Mouse (Mus musculus): Measurements from ENCODE around the gene Smpdl3b. TPM values are rescaled to one million over a fixed set of nuclear protein-coding genes. Genes with fewer than 3 reads are reported as not detected.
A peak's percentile ranks its signal among the peaks of the same experiment; 100 is the strongest.
"Not testable (repeated sequence)": the region's sequence is repeated elsewhere in the genome, so short reads cannot be mapped to it uniquely, and the experiment has no call there.

Smpdl3b gene
- polyA plus RNA-seq, 1 experiment from 2014 or later, result 0.71 TPM

DNA sequence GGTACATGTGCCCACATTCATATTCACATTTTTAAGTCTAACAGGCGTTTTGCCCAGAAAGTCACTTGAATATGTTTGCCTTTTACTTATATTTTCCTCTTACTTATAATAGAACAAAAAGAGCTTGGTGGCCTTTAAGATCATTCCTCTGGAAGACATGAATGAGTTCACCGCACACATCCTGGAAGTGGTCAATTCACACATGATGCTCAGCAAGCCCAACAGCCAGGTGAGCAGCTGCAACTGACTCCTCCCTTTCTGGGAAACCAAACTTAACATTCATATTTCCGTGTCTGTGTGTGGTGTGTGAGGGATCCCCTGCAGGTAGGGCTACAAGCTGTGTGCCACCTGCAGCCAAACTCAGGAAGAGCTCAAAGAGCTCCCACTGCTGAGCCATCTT lies 17.9 kb upstream of the Smpdl3b start:
- H3K27me3 ChIP-seq, result no peaks in the 10 kb centered on the region
- WGBS, result 90% methylated on average over 3 of the region's 3 CpGs
- ATAC-seq (ENCODE audit: low FRiP score, low read depth), result no peak
- no peak overlapping the region for H3K27ac ChIP-seq (replicated peaks)
- H3K36me3 ChIP-seq, result peaks cover 50% of the 10 kb centered on the region
- H3K4me2 ChIP-seq, result no peak overlapping the region
- no peak overlapping the region for H3K4me3 ChIP-seq
- H3K9ac ChIP-seq, result no peak overlapping the region
- no peaks in the 10 kb centered on the region for H3K9me3 ChIP-seq
- no peaks in the 10 kb centered on the region for H3K4me1 ChIP-seq (replicated peaks)

DNA sequence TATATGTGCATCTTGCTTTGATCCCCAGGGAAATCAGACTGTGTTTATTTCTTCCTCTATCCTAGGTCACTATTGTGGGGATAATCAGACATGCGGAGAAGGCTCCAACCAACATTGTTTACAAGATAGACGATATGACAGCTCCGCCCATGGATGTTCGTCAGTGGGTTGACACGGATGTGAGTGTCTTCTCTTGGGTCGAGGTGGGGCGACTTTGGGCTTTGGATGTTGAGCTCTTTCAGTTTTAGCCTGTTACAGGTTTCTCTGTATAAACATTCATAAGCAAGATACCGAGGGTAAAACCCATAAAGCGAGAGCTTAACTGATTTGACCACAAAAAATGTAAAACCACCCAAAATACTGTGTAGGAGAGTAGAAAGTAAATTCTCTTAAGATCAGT lies 14.7 kb upstream of the Smpdl3b start:
- Histone ChIP-seq H3K36me3 (peaks cover 36% of the 10 kb centered on the region), H3K4me3 (no peak overlapping the region), H3K4me2 (no peak overlapping the region), H3K9ac (no peak overlapping the region), H3K27me3 (no peaks in the 10 kb centered on the region), H3K9me3 (no peaks in the 10 kb centered on the region), H3K27ac (replicated peaks) (no peak overlapping the region), H3K4me1 (replicated peaks) (peaks cover 14% of the 10 kb centered on the region)
- 90% methylated on average over 9 of the region's 9 CpGs for WGBS
- no peak for ATAC-seq (ENCODE audit: low FRiP score, low read depth)

DNA sequence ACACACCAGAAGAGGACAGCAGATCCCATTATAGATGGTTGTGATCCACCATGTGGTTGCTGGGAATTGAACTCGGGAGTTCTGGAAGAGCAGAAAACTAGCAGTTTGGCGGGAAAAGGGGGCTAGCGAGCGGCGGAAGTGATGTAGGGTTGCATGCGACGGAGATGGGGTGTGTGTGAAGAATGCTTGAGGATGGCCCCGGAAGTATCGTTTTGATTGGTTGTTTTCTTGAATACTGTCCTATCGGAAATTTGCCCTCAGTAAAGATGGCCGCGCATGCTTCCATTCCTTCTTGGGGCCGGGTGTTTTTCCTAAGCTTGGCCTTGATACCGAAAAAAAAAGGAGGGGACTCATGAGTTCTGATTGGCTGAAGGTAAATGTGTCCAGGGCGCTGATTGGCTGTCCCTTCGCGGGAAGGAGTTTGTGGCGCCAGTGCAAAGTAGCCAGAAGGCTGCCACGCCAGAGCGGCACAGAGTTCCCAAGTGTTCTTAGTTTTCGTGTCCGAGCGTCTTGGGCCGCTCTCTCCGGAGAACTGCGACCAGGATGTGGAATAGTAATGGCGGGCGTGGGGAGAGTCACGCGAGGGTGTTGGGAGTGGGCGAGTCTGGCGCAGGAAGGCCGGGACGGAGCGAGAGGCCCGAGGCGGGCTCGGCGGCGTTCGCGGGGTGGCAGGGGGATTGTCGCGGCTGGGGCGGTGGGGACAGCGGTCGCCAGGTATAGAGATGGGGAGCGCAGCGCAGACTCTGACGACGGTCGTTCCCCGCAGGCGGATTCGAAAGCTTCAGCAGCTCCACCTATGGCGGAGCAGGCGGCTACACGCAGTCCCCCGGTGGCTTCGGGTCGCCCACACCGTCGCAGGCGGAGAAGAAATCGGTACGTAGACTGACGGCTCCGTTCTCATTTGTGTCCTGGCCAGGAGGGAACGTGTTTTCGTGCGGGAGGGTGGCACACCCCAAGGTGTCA lies 11.1 kb upstream of the Smpdl3b start, which contains the start of gene Rpa2:
Gene Rpa2, plus strand, starts transcription at position 419 of the 963 bp plus-strand sequence.
- Histone ChIP-seq H3K9ac (peak within 1 kb of the TSS; percentile 66), H3K27ac (replicated peaks) (peak within 1 kb of the TSS; percentile 56; the same call in 1 of the 2 replicates), H3K36me3 (peaks cover 6% of the 10 kb centered on the region), H3K4me1 (replicated peaks) (peaks cover 14% of the 10 kb centered on the region), H3K4me3 (peak within 1 kb of the TSS; percentile 92), H3K27me3 (no peaks in the 10 kb centered on the region), H3K4me2 (peak within 1 kb of the TSS; percentile 98), H3K9me3 (no peaks in the 10 kb centered on the region)
- under 1% methylated on average over 71 of the region's 71 CpGs for WGBS
- ATAC-seq (ENCODE audit: low FRiP score, low read depth), result peak; percentile 98

DNA sequence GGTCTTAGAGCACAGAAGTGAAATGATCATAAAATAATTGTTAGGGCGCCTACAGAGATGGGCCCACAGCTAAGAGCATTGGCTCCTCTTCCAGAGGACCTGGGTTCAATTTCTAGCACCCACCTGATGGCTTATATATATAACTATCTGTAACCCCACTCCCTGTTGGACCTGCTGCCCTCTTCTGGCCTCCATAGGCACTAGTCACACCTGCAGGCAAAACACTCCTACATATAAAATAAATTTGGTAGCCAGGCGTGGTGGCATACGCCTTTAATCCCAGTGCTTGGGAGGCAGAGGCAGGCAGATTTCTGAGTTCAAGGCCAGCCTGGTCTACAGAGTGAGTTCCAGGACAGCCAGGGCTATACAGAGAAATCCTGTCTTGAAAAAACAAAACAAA lies 6.1 kb upstream of the Smpdl3b start:
- H3K4me1 ChIP-seq (replicated peaks); ATAC-seq (ENCODE audit: low FRiP score, low read depth); H3K36me3 ChIP-seq; H3K9me3 ChIP-seq; H3K4me3 ChIP-seq; H3K27ac ChIP-seq (replicated peaks); H3K27me3 ChIP-seq; H3K4me2 ChIP-seq; H3K9ac ChIP-seq: not testable (repeated sequence)
- WGBS, result 91% methylated on average over 3 of the region's 3 CpGs

DNA sequence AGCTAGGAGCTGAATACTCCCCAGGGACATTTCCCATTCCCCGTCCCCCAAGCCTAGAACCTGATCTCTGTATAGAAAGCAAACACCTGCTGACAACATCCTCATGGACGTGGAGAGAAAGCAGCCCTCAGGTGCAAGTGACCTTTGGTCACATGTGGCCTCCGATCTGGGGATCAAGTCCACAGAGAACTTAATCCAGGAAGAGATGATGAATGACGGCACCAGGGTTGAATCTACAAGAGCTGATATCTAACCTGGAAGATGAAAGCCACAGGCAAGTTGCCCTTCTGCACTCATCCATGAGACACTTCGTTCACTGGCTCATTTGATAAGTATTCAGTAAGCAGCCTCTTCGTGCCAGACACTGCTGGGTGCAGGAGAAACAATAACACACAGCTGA lies 5.5 kb upstream of the Smpdl3b start:
- H3K4me3 ChIP-seq, result no peak overlapping the region
- no peak overlapping the region for H3K9ac ChIP-seq
- no peak overlapping the region for H3K27ac ChIP-seq (replicated peaks)
- H3K36me3 ChIP-seq, result no peaks in the 10 kb centered on the region
- ATAC-seq (ENCODE audit: low FRiP score, low read depth), result no peak
- 79% methylated on average over 6 of the region's 6 CpGs for whole genome bisulfite sequencing
- no peaks in the 10 kb centered on the region for H3K9me3 ChIP-seq
- H3K4me1 ChIP-seq (replicated peaks), result peaks cover 2% of the 10 kb centered on the region; the same call in 1 of the 2 replicates
- H3K4me2 ChIP-seq, result no peak overlapping the region
- H3K27me3 ChIP-seq, result peaks cover 5% of the 10 kb centered on the region

DNA sequence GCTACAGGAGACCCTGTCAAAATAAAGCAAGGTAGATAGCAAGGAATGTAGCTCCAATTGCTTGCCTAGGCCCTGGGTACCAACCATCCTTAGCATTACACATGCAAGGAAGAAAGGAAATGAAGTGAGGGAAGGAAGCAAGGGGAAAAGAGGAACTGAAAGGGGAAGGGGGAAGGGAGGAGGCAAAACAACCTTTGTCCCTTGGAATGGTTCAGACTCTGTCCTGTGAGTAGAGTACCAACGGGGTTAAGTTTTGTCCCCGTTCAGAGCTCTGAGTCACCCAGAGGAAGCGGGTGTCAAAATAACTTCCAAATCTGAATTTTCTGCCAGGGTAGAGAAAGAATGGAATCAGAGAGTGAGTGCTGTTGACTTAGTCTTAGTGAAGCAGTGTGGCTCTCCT lies 3.2 kb upstream of the Smpdl3b start:
- no peak overlapping the region for H3K4me2 ChIP-seq

DNA sequence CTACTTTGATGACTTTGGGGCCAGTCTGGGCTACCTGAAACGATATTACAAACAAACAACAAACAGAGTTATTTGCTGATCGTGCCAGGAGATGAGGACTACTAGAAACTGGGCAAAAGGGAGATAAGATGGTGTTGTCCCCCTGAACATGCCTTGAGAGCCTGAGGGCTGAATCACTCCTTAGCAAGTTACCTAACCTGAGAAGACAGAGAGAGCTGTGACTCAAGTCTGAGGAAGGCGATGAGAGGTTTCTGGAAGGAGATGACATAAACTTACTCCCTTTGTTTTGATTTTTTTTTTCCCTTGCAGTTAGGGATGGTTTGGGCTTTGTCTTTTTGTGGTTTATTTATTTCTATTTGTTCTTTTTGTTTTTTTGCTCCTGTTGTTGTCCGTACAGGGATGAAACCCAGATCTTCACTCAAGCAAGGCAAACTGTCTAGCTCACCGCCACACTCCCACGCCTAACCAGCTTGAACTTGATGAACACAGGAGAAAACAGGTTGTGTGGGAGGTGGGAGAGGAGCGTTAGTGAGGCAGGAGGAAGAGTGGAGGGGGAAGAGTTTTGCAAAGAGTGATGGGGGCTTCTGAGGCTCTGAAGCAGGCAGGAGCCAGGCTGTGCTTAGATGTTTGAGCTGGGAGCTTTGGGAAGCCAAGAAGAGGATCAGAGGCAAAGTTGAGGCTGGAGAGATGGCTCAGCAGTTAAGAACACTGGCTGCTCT lies 740 bp upstream of the Smpdl3b start:
- no peak overlapping the region for H3K27ac ChIP-seq (replicated peaks)
- 87% methylated on average over 7 of the region's 7 CpGs for WGBS
- no peaks in the 10 kb centered on the region for H3K36me3 ChIP-seq
- peaks cover 11% of the 10 kb centered on the region for H3K4me1 ChIP-seq (replicated peaks)
- no peaks in the 10 kb centered on the region for H3K9me3 ChIP-seq
- peaks cover 21% of the 10 kb centered on the region for H3K27me3 ChIP-seq
- H3K9ac ChIP-seq, result no peak overlapping the region
- H3K4me3 ChIP-seq, result no peak overlapping the region
- H3K4me2 ChIP-seq, result no peak overlapping the region
- no peak for ATAC-seq (ENCODE audit: low FRiP score, low read depth)

More for the DNA sequence above, 3.2 kb upstream of the Smpdl3b start:
- H3K9ac ChIP-seq, result no peak overlapping the region
- H3K4me3 ChIP-seq, result no peak overlapping the region
- H3K27ac ChIP-seq (replicated peaks), result no peak overlapping the region
- no peaks in the 10 kb centered on the region for H3K9me3 ChIP-seq
- no peak for ATAC-seq (ENCODE audit: low FRiP score, low read depth)
- H3K36me3 ChIP-seq, result no peaks in the 10 kb centered on the region
- whole genome bisulfite sequencing, result 69% methylated on average over 3 of the region's 3 CpGs
- H3K27me3 ChIP-seq, result peaks cover 21% of the 10 kb centered on the region
- peaks cover 11% of the 10 kb centered on the region for H3K4me1 ChIP-seq (replicated peaks)

DNA sequence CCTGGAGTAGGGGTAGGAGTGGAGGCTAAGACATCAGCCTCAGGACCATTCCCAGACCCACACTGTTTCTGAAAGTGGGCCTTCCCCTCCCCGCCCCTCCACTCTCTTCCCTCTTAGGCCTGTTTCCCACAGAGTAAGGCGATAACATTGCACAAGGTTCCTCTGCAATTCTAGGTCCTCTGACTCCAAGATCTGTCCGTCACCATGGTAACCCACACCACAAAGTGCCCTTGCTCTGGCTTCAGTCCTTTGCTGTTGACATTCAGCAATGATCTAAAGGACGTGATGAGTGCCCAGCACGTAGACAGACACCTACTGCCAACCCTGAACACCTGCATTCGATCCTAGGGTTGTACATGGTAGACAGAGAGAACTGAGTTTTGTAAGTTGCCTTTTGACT lies 4.1 kb downstream of the Smpdl3b start:
- no peak overlapping the region for H3K27ac ChIP-seq (replicated peaks)
- H3K9me3 ChIP-seq, result no peaks in the 10 kb centered on the region
- 74% methylated on average over 6 of the region's 6 CpGs for WGBS
- no peak for ATAC-seq (ENCODE audit: low FRiP score, low read depth)
- peaks cover 18% of the 10 kb centered on the region for H3K27me3 ChIP-seq
- peaks cover 11% of the 10 kb centered on the region for H3K4me1 ChIP-seq (replicated peaks)
- no peak overlapping the region for H3K4me2 ChIP-seq
- H3K36me3 ChIP-seq, result no peaks in the 10 kb centered on the region
- H3K4me3 ChIP-seq, result no peak overlapping the region
- H3K9ac ChIP-seq, result no peak overlapping the region

DNA sequence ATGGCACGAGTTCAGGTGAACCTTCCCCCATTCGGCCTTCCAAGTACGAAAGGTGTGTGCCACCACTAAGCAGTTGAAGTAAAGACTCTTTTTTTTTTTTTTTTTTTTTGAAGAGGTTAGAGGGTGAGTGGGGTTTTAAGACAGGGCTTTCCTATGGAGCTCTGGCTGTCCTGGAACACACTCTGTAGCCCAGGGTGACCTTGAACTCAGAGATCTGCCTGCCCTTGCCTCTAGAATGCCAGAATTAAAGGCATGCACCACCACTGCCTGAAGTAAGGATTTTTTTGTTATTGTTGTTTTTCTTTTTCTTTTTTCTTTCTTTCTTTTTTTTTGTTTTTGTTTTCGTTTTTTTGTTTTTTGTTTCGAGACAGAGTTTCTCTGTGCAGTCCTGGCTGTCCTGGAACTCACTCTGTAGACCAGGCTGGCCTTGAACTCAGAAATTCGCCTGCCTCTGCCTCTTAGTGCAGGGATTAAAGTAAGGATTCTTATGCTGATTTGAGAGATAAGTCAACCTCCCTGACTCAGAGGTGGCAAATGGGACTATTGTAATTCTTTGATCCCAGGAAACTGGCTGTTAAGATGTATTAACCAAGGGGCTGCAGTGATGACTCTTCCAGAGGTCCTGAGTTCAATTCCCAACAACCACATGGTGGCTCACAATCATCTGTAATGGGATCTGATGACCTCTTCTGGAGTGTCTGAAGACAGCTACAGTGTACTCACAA lies 7.6 kb downstream of the Smpdl3b start:
- Histone ChIP-seq H3K4me1 (replicated peaks) (peaks cover 7% of the 10 kb centered on the region), H3K4me3 (no peak overlapping the region), H3K27ac (replicated peaks) (no peak overlapping the region), H3K36me3 (no peaks in the 10 kb centered on the region), H3K9ac (no peak overlapping the region), H3K9me3 (no peaks in the 10 kb centered on the region), H3K27me3 (no peaks in the 10 kb centered on the region), H3K4me2 (no peak overlapping the region)
- WGBS, result 86% methylated on average over 6 of the region's 6 CpGs
- no peak for ATAC-seq (ENCODE audit: low FRiP score, low read depth)

DNA sequence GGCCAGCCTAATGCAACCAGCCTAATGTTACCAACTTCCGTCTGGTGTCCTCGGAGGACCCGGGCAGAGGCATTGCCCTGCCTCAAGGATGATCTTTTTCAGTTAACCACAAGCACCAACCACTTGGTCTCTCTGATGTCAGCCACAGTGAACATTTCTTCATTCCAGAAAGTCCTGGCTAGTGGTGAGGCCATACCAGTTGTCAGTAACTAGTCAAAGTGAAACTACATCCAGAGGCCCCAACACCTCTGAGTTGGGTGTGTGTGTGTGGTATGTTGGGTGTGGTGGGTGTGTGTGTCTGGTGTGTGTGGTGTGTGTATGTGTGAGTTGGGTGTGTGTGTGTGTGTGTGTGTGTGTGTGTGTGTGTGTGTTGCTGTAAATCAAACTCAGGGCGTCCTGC lies 8.3 kb downstream of the Smpdl3b start:
- H3K27ac ChIP-seq (replicated peaks), result no peak overlapping the region
- H3K27me3 ChIP-seq, result no peaks in the 10 kb centered on the region
- no peaks in the 10 kb centered on the region for H3K9me3 ChIP-seq
- H3K36me3 ChIP-seq, result no peaks in the 10 kb centered on the region
- no peak for ATAC-seq (ENCODE audit: low FRiP score, low read depth)
- no peak overlapping the region for H3K4me3 ChIP-seq
- H3K4me2 ChIP-seq, result no peak overlapping the region
- H3K9ac ChIP-seq, result no peak overlapping the region
- WGBS, result 91% methylated on average over 4 of the region's 4 CpGs
- peaks cover 13% of the 10 kb centered on the region for H3K4me1 ChIP-seq (replicated peaks)

DNA sequence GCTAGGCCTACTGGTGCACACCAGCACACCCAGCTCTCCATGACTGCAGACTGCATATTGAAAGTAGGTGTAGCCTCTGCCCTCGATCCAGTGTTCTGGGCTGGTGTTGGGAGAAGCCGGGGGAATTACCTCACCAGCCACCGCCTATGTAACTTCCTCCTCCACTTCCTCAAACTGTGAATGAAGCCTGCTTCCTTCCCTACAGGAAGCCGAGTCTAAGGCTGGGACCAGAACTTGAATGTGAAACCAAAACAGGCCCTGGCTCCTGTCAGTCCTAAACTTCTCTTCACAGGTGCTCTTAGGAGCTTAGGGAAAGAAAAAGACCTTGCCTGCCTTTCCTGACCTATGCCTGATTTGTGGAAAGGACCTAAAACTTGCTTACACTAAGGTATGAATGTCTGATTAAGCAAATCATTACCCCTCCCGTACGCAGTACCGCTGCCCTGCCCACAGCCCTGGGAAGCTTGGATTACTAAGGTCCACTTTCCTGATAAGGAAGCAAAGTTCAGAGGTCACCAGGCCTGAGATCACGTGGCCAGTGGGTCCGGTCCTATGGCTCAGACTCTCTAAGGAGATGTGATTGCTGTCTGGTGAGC lies 9.3 kb downstream of the Smpdl3b start:
- 75% methylated on average over 9 of the region's 9 CpGs for WGBS
- H3K27ac ChIP-seq (replicated peaks), result no peak overlapping the region

More for the DNA sequence above, 9.3 kb downstream of the Smpdl3b start:
- H3K4me3 ChIP-seq, result no peak overlapping the region
- ATAC-seq (ENCODE audit: low FRiP score, low read depth), result no peak
- H3K27me3 ChIP-seq, result no peaks in the 10 kb centered on the region
- H3K9ac ChIP-seq, result no peak overlapping the region
- H3K36me3 ChIP-seq, result no peaks in the 10 kb centered on the region
- H3K4me2 ChIP-seq, result no peak overlapping the region
- peaks cover 15% of the 10 kb centered on the region for H3K4me1 ChIP-seq (replicated peaks)
- no peaks in the 10 kb centered on the region for H3K9me3 ChIP-seq
